Mouse (Mus musculus) natural killer cell, adult 2 months (primary cell): ENCODE data around the gene Abca8b.
"Not testable (repeated sequence)": the region's sequence is repeated elsewhere in the genome, so short reads cannot be mapped to it uniquely, and the experiment has no call there.

Experiments used
- DNase-seq, 2 experiments: peaks; one replicate each; pipeline ENCODE4 v3.0.0; 2022; ENCODE audit warnings: low spot score in 2 of 2

The Abca8b gene

DNA sequence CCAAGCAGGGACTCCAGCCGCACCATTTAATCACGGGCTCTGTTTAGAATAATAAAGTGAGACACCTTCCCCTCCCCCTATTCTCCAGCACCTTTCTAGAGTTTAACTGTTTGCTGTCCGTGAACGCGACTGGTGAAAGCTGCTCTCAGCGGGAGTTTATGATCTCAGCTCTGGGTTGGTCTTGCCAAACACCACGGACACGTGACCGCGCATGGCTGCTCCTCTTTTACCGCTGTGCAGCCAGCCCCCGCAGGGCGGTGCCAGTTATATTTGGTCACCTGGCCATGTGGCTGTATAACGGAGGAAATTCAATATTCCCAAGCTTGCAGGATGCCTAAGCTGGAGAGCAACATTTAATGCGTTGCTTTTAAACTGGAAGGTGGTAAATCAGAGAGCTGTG, at the start of gene Abca8b:
Abca8b (minus strand) TSS at position 222 of the 400 bp plus-strand sequence.
- DNase-seq, result no peak

DNA sequence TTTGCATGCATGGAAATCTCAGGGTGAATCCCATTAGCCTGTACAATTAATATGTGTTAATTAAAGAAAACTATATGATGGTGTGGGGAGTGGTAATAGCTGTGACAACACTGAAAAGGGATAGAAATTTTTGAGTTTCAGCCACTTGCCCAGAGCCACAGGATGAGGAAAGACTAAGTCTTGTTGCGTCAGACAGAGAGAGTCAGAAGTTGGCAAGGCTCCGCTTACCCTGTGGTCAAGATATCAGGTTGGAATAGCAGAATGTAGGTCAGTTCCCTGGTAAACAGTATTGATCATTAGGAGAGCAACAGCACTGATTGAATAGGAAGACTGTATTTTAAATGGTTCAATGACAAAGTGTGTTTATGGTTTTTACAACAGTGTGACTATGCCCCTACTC, 42.1 kb upstream of the Abca8b start:
- DNase-seq, result no peak

GRCm38 (mm10) chr11:110028913-110029695, 33.5 kb upstream of the Abca8b start:
- no peak for DNase-seq

DNA sequence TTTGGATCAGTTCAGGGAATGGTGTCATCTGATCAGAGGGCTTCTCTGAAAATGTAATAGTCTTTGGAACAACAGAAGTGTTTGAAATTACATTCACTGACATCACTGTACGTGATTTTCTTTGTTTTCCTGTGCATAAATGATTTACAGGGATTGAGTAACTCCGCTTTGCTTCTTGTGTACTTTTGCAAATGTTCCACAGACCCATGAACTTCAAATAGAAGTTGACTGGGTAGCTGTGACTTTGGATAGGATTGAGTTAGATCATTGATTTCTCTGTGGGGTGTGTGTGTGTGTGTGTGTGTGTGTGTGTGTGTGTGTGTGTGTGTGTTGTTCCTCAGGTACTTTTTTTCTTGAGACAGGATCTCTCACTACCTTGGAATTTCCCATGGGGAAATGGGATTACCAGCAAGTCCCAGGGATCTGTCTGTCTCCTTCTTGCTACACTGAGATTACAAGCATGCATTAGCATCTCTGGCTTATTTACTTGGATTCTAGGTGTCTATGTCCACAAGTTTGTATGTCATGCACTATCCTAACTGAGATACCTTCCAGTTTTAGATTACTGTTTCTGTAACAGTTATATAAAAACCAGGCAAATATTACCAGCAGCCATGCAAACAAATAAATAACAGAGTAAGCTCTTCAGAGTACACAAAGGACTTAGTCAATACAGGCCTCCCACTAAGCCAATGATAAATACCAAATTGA, 15.3 kb upstream of the Abca8b start:
- DNase-seq, result no peak

GRCm38 (mm10) chr11:109995013-109995412, 632 bp downstream of the Abca8b start:
- DNase-seq, result no peak

DNA sequence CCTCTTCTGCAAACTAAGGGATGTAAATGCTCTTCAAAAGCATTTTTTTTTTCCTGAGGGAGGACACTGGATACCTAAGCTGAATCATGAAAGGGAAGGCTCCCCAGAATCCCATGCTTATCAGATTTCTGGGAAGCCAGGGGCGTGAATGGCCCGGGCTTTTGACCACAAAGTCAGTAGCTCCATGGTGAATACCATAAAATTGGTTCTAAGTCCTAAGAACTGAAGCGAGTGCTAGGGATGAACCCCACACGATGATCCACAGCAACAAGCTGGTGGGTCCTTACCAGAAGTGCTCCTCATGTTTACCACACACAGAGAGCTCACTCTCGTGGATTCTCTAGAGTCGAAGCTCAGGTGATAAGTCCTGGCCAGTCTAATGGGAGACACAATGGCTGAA, 1.6 kb downstream of the Abca8b start:
- DNase-seq, result no peak

GRCm38 (mm10) chr11:109991270-109991669, 4.4 kb downstream of the Abca8b start:
- DNase-seq, result no peak

GRCm38 (mm10) chr11:109990256-109990655, 5.4 kb downstream of the Abca8b start:
- DNase-seq, result no peak

DNA sequence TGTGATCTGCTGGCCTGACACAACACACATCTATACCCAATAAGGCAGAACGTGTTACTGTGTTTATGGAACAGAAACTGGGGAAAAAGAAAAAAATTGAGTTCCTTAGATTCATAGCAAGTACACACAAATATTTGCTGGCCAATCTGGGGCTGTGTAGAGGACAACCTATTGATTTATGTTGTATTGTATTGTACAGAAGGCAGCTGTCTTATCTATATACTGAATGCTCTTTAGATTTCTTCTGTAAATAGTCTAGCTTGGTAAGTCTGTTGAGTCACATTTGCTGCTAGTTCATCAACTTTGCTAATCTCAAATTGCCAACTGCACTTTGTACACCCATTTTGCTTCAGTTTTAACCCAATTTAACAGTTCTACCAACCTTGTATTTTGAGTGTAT, 7.5 kb downstream of the Abca8b start:
- no peak for DNase-seq

DNA sequence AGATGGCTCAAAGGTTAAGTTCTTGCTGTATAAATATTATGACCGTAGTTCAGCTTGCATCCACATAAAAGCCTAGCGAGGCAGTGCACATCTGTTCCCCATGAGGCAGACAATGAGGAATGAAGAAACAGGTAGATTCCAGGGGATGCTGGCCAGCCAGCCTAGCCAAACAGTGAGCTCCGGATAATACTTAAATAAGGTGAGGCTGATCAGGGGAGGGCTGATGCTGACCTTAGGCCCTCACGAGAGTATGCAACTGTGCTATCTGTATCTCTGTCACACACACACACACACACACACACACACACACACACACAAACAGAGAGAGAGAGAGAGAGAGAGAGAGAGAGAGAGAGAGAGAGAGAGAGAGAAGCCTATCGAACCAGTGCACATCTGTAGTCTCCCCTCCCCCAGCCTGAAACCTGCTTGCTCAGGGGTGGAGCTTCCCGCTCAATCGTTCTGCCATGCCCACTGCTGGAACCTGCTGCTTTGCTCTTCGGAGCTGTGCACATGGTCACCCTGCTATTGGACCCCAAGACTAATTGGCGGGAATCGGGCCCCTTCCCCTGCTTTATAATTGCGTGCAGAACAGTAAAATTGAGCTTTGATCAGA, 8.1 kb downstream of the Abca8b start:
- not testable (repeated sequence) for DNase-seq

DNA sequence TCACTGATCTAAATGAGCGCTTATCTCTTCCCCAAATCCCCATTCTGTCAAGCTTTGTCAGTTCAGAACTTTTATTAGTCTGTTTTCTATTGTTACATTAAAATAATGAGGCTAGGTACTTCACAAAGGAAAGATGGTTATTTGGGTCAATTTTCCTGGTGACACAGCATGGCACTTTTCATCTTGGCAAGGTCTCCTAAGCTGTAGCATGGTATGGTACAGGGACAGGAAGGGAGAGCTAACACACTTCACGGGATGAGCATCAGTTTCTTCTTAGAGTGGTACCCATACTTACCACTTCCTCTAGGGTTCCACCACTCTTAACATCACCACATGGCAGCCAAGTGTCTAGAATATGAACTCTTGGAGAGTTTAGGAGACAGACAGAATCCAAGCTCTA, 13.8 kb downstream of the Abca8b start:
- no peak for DNase-seq

DNA sequence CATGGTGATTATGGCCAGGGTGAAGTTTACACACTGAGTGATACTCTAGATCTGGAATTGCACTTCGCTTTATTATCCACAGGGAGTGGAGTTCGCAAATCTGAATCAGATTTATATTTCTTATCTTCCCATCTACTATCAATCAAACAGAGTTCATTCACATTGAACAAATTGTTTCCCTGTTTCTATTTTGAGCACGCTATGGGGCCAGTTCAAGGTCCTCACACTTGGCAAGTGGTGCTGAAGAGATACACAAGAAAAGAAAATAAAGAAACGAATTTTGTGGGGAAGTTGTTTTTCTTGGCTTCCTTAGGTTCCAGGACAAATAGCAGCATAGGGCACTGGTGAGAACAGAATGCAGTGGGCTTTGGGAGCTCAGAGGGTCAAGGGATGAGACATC, 25.1 kb downstream of the Abca8b start:
- no peak for DNase-seq

GRCm38 (mm10) chr11:109961495-109962492, 33.9 kb downstream of the Abca8b start:
- DNase-seq, result no peak

DNA sequence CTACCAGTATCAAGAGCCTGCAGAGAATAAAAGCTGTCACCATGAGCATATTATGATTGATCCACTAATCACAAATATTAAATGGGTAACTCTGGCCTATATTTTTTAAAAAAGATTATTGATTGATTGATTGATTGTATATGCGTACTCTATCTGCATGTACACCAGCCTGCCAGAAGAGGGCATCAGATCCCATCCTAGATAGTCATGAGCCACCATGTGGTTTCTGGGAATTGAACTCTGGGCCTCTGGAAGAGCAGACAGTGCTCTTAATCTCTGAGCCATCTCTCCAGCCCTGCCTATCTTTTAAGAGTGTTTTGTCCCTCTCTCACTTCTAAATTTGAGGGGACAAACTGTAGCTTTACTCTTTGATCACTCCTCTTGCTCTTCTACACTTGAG, 40.5 kb downstream of the Abca8b start:
- no peak for DNase-seq

GRCm38 (mm10) chr11:109936915-109937314, 58.7 kb downstream of the Abca8b start:
- no peak for DNase-seq

DNA sequence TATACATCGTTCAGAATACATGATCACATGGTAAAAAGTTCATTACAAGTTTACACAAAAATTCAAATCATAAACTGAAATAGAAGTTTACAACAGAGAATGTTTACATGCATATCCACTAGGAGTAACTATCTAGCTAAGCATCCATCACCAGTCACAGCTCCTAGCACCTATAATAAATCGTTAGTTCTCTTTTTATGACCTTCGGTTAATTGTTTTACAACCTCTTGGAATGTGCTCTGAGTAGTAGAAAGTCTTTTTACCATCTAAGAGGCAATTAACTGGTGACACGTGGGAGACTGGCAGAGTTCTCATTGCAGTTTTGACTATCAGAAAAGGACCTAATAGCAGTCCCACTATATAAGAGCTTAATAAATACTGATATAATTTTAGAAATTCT, 62.4 kb downstream of the Abca8b start:
- not testable (repeated sequence) for DNase-seq

DNA sequence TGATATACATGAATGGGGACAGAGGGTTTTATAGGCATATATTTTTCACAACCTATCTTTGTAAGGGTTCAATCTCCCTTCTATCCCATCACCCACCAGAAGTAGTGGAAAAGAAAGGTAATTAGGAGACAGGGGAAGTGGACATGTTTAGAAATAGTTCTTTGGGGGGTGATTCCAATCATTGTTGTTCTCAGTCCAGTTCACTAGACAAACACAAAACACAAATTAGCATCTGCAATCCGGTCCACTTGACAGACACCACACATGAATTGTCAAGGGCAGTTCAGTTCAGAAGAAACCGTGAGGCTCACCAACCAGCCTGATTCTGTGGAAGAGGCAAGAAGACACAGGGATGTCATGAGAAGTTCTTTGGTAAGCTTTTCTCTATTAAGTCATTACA, 67.2 kb downstream of the Abca8b start:
- no peak for DNase-seq

DNA sequence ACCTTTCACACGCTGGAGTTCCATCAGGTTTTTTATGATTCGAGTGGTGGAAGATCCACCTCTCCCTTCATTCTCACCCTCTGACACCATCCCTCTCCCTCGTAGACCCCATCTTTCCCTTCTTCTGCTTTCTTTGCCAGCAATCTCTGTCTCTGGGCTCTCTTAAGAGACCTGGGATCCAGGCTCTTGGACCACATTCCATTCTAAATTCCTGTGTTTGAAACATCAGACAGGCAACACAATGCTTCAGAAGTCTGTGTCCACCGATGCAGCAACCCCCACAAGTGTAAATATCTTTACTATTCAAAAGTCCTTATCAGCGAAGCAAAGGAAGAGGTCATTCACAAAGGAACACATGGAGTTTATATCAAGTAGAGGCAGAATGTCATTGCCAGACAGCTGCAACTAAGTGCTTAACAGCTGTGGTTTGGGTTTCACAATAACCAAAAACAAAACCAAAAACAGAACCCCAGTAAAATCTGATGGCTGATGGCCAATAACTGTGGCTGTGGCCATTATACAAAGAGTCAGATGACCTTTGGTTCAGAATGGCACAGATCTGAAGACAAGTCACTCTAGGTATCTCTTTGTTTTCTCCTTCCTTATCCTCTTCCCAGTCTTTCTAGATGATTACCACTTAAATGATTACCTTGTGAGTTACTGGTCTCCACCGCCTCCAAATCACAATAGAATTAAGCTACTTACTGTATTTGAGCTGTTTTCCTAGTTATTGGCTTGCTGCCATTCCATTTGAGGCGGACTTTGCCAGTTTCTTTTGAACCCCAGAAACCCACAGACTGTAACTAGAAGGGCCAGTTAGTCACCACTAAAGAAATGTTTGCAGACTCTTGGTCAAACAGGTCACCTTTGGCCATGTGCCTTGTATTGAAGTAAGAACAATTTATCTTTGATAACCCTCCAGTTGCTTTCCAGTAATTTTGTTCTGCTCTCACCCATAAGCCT, 68.6 kb downstream of the Abca8b start:
- no peak for DNase-seq

GRCm38 (mm10) chr11:109922236-109922635, 73.4 kb downstream of the Abca8b start:
- DNase-seq, result no peak

DNA sequence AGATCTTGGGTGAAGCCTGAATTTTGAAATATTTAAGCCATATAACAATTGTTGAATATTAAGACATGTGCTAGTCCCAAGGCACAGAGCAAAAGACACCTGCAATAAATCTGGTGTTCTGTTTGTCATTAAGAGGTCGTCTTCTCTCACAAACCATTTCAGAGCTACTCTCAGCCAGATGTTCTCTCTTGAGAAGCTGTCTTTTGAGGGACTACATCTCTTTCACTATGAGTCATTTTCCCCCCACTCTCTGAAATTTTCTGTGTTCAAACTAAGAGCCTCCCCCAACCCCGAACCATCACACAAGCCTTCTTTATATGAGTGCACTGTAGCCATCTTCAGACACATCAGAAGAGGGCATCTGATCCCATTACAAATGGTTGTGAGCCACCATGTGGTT, 76.2 kb downstream of the Abca8b start:
- no peak for DNase-seq
